ENCODE assay signal across 8 mouse cellular contexts in the genomic region with DNA sequence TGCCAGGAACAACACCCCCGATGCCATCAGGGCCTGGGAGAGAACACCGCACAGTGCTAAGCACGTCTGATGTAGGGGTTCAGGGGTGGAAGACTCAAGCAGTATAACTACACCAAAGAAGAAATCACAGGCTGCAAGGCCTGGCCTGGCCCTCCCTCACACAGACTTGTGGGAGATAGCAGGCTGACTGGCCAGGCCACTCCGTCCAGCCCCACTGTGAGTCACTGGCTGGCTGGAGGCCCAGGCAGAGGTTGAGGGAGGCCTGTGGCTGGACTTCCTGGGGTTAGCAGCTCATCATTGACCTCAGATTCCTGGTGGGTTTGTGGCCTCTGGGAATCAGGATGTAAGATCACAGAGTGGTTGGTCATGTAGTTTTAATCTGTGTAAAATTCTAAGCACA. TPM values are rescaled to one million over a fixed set of nuclear protein-coding genes. Genes with fewer than 3 reads are reported as not detected.
A peak's percentile ranks its signal among the peaks of the same experiment; 100 is the strongest.
DNase-seq lines count a peak whose midpoint lies in the region; ATAC-seq and TF ChIP-seq lines count a peak whose summit lies in the region.

No protein-coding gene starts in this region.

- no peak for TF ChIP-seq CTCF in stomach, postnatal 0 days (IDR thresholded peaks at IDR 0.05; ENCODE audit: low read depth)

- peak; percentile 90 for ATAC-seq in heart, embryonic 16.5 days (replicated peaks; ENCODE audit: extremely low read depth, insufficient read depth, low FRiP score)
- peak; percentile 48; the same call in 1 of the 2 replicates for ATAC-seq in liver, embryonic 13.5 days (ENCODE audit: low read depth)
- peak; percentile 84 for ATAC-seq in stomach, postnatal 0 days (ENCODE audit: low FRiP score, low TSS enrichment)

- H3K27me3 ChIP-seq in heart, embryonic 16.5 days (ENCODE audit: control insufficient read depth, insufficient read depth, low read length): no peaks in the 10 kb centered on the region
- H3K27me3 ChIP-seq in liver, embryonic 13.5 days: no peaks in the 10 kb centered on the region
- H3K27me3 ChIP-seq in stomach, postnatal 0 days (ENCODE audit: control insufficient read depth, insufficient read depth, low read length): no peaks in the 10 kb centered on the region

- H3K27ac ChIP-seq in heart, embryonic 16.5 days (ENCODE audit: low read length): peak overlapping the region; percentile 73
- no peak overlapping the region for H3K27ac ChIP-seq in liver, embryonic 13.5 days
- peak overlapping the region; percentile 81 for H3K27ac ChIP-seq in stomach, postnatal 0 days (replicated peaks)

- WGBS in heart, embryonic 16.5 days: 40% methylated on average over 4 of the region's 4 CpGs
- WGBS in liver, embryonic 13.5 days (ENCODE audit: insufficient replicate concordance): 54% methylated on average over 4 of the region's 4 CpGs
- WGBS in stomach, postnatal 0 days: 56% methylated on average over 4 of the region's 4 CpGs

- peak; percentile 56 for DNase-seq in layer of hippocampus, adult 9-11 months
- no peak for DNase-seq in layer of hippocampus, postnatal 25 days (ENCODE audit: extremely low spot score in 1 of 2, low spot score in 1 of 2)
- DNase-seq in cerebellum, postnatal 10 days: peak; percentile 56 to 69
- DNase-seq in liver, embryonic 13.5 days: no peak
- DNase-seq in stomach, postnatal 0 days (ENCODE audit: low spot score): peak; percentile 85
- no peak for DNase-seq in frontal cortex, postnatal 14 days (ENCODE audit: low spot score in 2 of 2)
- DNase-seq in neural tube, embryonic 10.5 days (ENCODE audit: extremely low spot score, low spot score): no peak

- H3K36me3 ChIP-seq in heart, embryonic 16.5 days (ENCODE audit: control insufficient read depth, insufficient read depth): no peaks in the 10 kb centered on the region
- H3K36me3 ChIP-seq in liver, embryonic 13.5 days: no peaks in the 10 kb centered on the region
- H3K36me3 ChIP-seq in stomach, postnatal 0 days (ENCODE audit: control insufficient read depth, insufficient read depth, low read length): no peaks in the 10 kb centered on the region

- peaks cover 22% of the 10 kb centered on the region for H3K4me1 ChIP-seq in heart, embryonic 16.5 days (ENCODE audit: control insufficient read depth, insufficient read depth, low read length)
- H3K4me1 ChIP-seq in liver, embryonic 13.5 days (replicated peaks): 0 out of 2 replicates have a peak, but pooled peaks cover 4% of the 10 kb centered on the region
- no peaks in the 10 kb centered on the region; the same call in 1 of the 2 replicates for H3K4me1 ChIP-seq in stomach, postnatal 0 days (replicated peaks; ENCODE audit: control insufficient read depth, insufficient read depth)

- no peaks in the 10 kb centered on the region for H3K9me3 ChIP-seq in heart, embryonic 16.5 days (replicated peaks; ENCODE audit: control insufficient read depth, low read length)
- H3K9me3 ChIP-seq in liver, embryonic 13.5 days (replicated peaks): no peaks in the 10 kb centered on the region
- H3K9me3 ChIP-seq in stomach, postnatal 0 days (ENCODE audit: control insufficient read depth, low read length): no peaks in the 10 kb centered on the region

- no peak overlapping the region for H3K4me3 ChIP-seq in heart, embryonic 16.5 days (ENCODE audit: low read length)
- no peak overlapping the region for H3K4me3 ChIP-seq in liver, embryonic 13.5 days (replicated peaks)
- no peak overlapping the region for H3K4me3 ChIP-seq in stomach, postnatal 0 days (ENCODE audit: low read depth, low read length)

- no peak overlapping the region for H3K4me2 ChIP-seq in heart, embryonic 16.5 days (ENCODE audit: low read depth, low read length)
- H3K4me2 ChIP-seq in liver, embryonic 13.5 days: no peak overlapping the region
- H3K4me2 ChIP-seq in stomach, postnatal 0 days (replicated peaks; ENCODE audit: low read depth): no peak overlapping the region

- peak overlapping the region; percentile 43 for H3K9ac ChIP-seq in heart, embryonic 16.5 days (ENCODE audit: low read length)
- H3K9ac ChIP-seq in liver, embryonic 13.5 days: no peak overlapping the region
- H3K9ac ChIP-seq in stomach, postnatal 0 days (ENCODE audit: low read length): peak overlapping the region; percentile 50

- no peak for TF ChIP-seq EP300 in stomach, postnatal 0 days (optimal IDR thresholded peaks at IDR 0.05)

RNA-seq across cellular contexts. Expression of a gene that starts 22.9 kb away (rescaled TPM):
- 10 to 100 TPM; 48.3 to 49.7 TPM for total RNA-seq in layer of hippocampus, postnatal 25 days (2021)
- polyA plus RNA-seq in heart, embryonic 16.5 days (2015; fragmentation: Nextera tagmentation; extraction: Ambion mirVana): 84.9 and 87.0 TPM in 2 replicates
- 5.3 and 5.5 TPM in 2 replicates for polyA plus RNA-seq in liver, embryonic 13.5 days (2015; fragmentation: Nextera tagmentation; extraction: Ambion mirVana)
- 53.8 and 54.6 TPM in 2 replicates for polyA plus RNA-seq in stomach, postnatal 0 days (2015; fragmentation: Nextera tagmentation; extraction: Ambion mirVana)

RNA-seq across cellular contexts. Expression of a gene that starts 59.5 kb away (rescaled TPM):
- 100 to 1,000 TPM; 172 to 174 TPM for total RNA-seq in layer of hippocampus, postnatal 25 days (2021)
- polyA plus RNA-seq in heart, embryonic 16.5 days (2015; fragmentation: Nextera tagmentation; extraction: Ambion mirVana): 4.9 TPM in 2 replicates
- polyA plus RNA-seq in liver, embryonic 13.5 days (2015; fragmentation: Nextera tagmentation; extraction: Ambion mirVana): 0.30 and 0.41 TPM in 2 replicates
- 1.3 and 2.1 TPM in 2 replicates for polyA plus RNA-seq in stomach, postnatal 0 days (2015; fragmentation: Nextera tagmentation; extraction: Ambion mirVana)

Comparison
In these comparisons a context has a peak if more than half of its experiments do, and no peak if none do; other contexts are left out.
1. DNase-seq: peak in layer of hippocampus, adult 9-11 months (single experiment), cerebellum, postnatal 10 days (2 of 2) and stomach, postnatal 0 days (single experiment); none in layer of hippocampus, postnatal 25 days (0 of 2), liver, embryonic 13.5 days (single experiment), frontal cortex, postnatal 14 days (0 of 2) and neural tube, embryonic 10.5 days (single experiment).
2. Peak in every context shown above with its lines, with median percentiles within 50 percentile points of each other: ATAC-seq.